13 mouse cellular contexts compared by ENCODE assay signal in genomic region chr4:48321276-48321675, GRCm38 (mm10). TPM values are rescaled to one million over a fixed set of nuclear protein-coding genes. Genes with fewer than 3 reads are reported as not detected.
DNase-seq lines count a peak whose midpoint lies in the region; ATAC-seq and TF ChIP-seq lines count a peak whose summit lies in the region.
"Had no signal": no experiment of that assay in that cellular context is flagged by ENCODE, and none has a peak within 500 bp of the region (broad histone marks: within the 10 kb centered on the region; RNA-seq: fewer than 3 reads in every experiment).

No protein-coding gene starts in this region.

- no peaks in the 10 kb centered on the region for H3K9me3 ChIP-seq in embryonic facial prominence, embryonic 13.5 days
- H3K9me3 ChIP-seq in embryonic facial prominence, embryonic 10.5 days = no peaks in the 10 kb centered on the region
- no peaks in the 10 kb centered on the region for H3K9me3 ChIP-seq in kidney, embryonic 14.5 days (ENCODE audit: control insufficient read depth, low read length)
- no peaks in the 10 kb centered on the region for H3K9me3 ChIP-seq in midbrain, postnatal 0 days (ENCODE audit: low read length)
- H3K9me3 ChIP-seq in midbrain, embryonic 16.5 days (replicated peaks; ENCODE audit: control insufficient read depth, low read length, poor library complexity, severe bottlenecking) = no peaks in the 10 kb centered on the region
- no peaks in the 10 kb centered on the region for H3K9me3 ChIP-seq in stomach, postnatal 0 days (ENCODE audit: control insufficient read depth, low read length)
- H3K9me3 ChIP-seq: liver, embryonic 12.5 days; midbrain, embryonic 12.5 days; neural tube, embryonic 12.5 days had no signal

- peaks cover 7% of the 10 kb centered on the region for H3K4me1 ChIP-seq in embryonic facial prominence, embryonic 13.5 days
- no peaks in the 10 kb centered on the region for H3K4me1 ChIP-seq in embryonic facial prominence, embryonic 10.5 days
- H3K4me1 ChIP-seq in kidney, embryonic 14.5 days (ENCODE audit: control insufficient read depth, insufficient read depth, low read length) = no peaks in the 10 kb centered on the region
- H3K4me1 ChIP-seq in midbrain, postnatal 0 days (ENCODE audit: insufficient read depth, low read length) = no peaks in the 10 kb centered on the region
- H3K4me1 ChIP-seq in midbrain, embryonic 16.5 days (ENCODE audit: control insufficient read depth, insufficient read depth, low read length) = peaks cover 5% of the 10 kb centered on the region; the same call in 1 of the 2 replicates
- no peaks in the 10 kb centered on the region for H3K4me1 ChIP-seq in stomach, postnatal 0 days (replicated peaks; ENCODE audit: control insufficient read depth, insufficient read depth)
- H3K4me1 ChIP-seq: liver, embryonic 12.5 days; neural tube, embryonic 12.5 days had no signal

- no peak for TF ChIP-seq EP300 in stomach, postnatal 0 days (optimal IDR thresholded peaks at IDR 0.05)

- no peaks in the 10 kb centered on the region for H3K36me3 ChIP-seq in embryonic facial prominence, embryonic 13.5 days
- no peaks in the 10 kb centered on the region for H3K36me3 ChIP-seq in embryonic facial prominence, embryonic 10.5 days (replicated peaks)
- H3K36me3 ChIP-seq in kidney, embryonic 14.5 days (ENCODE audit: control insufficient read depth, insufficient read depth, low read length) = no peaks in the 10 kb centered on the region
- H3K36me3 ChIP-seq in midbrain, postnatal 0 days (ENCODE audit: insufficient read depth, low read length) = no peaks in the 10 kb centered on the region
- no peaks in the 10 kb centered on the region for H3K36me3 ChIP-seq in midbrain, embryonic 16.5 days (ENCODE audit: control insufficient read depth, insufficient read depth, low read length)
- H3K36me3 ChIP-seq in stomach, postnatal 0 days (ENCODE audit: control insufficient read depth, insufficient read depth, low read length) = no peaks in the 10 kb centered on the region
- H3K36me3 ChIP-seq: liver, embryonic 12.5 days; midbrain, embryonic 12.5 days; neural tube, embryonic 12.5 days had no signal

- H3K27me3 ChIP-seq in embryonic facial prominence, embryonic 13.5 days = no peaks in the 10 kb centered on the region
- no peaks in the 10 kb centered on the region for H3K27me3 ChIP-seq in embryonic facial prominence, embryonic 10.5 days (replicated peaks; ENCODE audit: low read depth, poor library complexity, severe bottlenecking)
- no peaks in the 10 kb centered on the region for H3K27me3 ChIP-seq in kidney, embryonic 14.5 days (ENCODE audit: control insufficient read depth, insufficient read depth, low read length)
- no peaks in the 10 kb centered on the region for H3K27me3 ChIP-seq in midbrain, postnatal 0 days (ENCODE audit: insufficient read depth, low read length)
- H3K27me3 ChIP-seq in midbrain, embryonic 16.5 days (ENCODE audit: control insufficient read depth, insufficient read depth, low read depth, low read length) = no peaks in the 10 kb centered on the region
- H3K27me3 ChIP-seq in stomach, postnatal 0 days (ENCODE audit: control insufficient read depth, insufficient read depth, low read length) = no peaks in the 10 kb centered on the region
- H3K27me3 ChIP-seq: liver, embryonic 12.5 days; midbrain, embryonic 12.5 days; neural tube, embryonic 12.5 days had no signal

- DNase-seq in embryonic facial prominence, embryonic 10.5 days (ENCODE audit: low spot score) = no peak
- peak; percentile 46 for DNase-seq in kidney, postnatal 10 days
- DNase-seq in midbrain, postnatal 0 days (ENCODE audit: low spot score) = peak; percentile 14
- DNase-seq in stomach, postnatal 0 days (ENCODE audit: low spot score) = no peak
- DNase-seq: lung, postnatal 36 days; right cerebral cortex, postnatal 4 days had no signal

- no peak for TF ChIP-seq CTCF in midbrain, postnatal 0 days (IDR thresholded peaks at IDR 0.05)
- TF ChIP-seq CTCF in stomach, postnatal 0 days (IDR thresholded peaks at IDR 0.05; ENCODE audit: low read depth) = no peak

- H3K9ac ChIP-seq in embryonic facial prominence, embryonic 13.5 days = no peak overlapping the region
- no peak overlapping the region for H3K9ac ChIP-seq in kidney, embryonic 14.5 days (ENCODE audit: low read depth, low read length)
- H3K9ac ChIP-seq in midbrain, postnatal 0 days (replicated peaks; ENCODE audit: low read length, poor library complexity, severe bottlenecking) = no peak overlapping the region
- no peak overlapping the region for H3K9ac ChIP-seq in midbrain, embryonic 16.5 days (ENCODE audit: low read depth, low read length)
- H3K9ac ChIP-seq in stomach, postnatal 0 days (ENCODE audit: low read length) = no peak overlapping the region
- H3K9ac ChIP-seq: liver, embryonic 12.5 days; midbrain, embryonic 12.5 days; neural tube, embryonic 12.5 days had no signal

- no peak overlapping the region for H3K4me2 ChIP-seq in embryonic facial prominence, embryonic 13.5 days
- no peak overlapping the region for H3K4me2 ChIP-seq in kidney, embryonic 14.5 days (replicated peaks; ENCODE audit: low read depth, low read length)
- no peak overlapping the region for H3K4me2 ChIP-seq in midbrain, postnatal 0 days (ENCODE audit: low read depth, low read length, poor library complexity, severe bottlenecking)
- H3K4me2 ChIP-seq in midbrain, embryonic 16.5 days (ENCODE audit: low read length) = no peak overlapping the region
- H3K4me2 ChIP-seq in stomach, postnatal 0 days (replicated peaks; ENCODE audit: low read depth) = no peak overlapping the region
- H3K4me2 ChIP-seq: liver, embryonic 12.5 days; midbrain, embryonic 12.5 days; neural tube, embryonic 12.5 days had no signal

- peak overlapping the region; percentile 22; the same call in 1 of the 2 replicates for H3K27ac ChIP-seq in embryonic facial prominence, embryonic 13.5 days
- no peak overlapping the region for H3K27ac ChIP-seq in embryonic facial prominence, embryonic 10.5 days (replicated peaks)
- no peak overlapping the region for H3K27ac ChIP-seq in kidney, embryonic 14.5 days (ENCODE audit: low read depth, low read length)
- no peak overlapping the region for H3K27ac ChIP-seq in midbrain, postnatal 0 days (ENCODE audit: low read depth, low read length)
- no peak overlapping the region for H3K27ac ChIP-seq in midbrain, embryonic 16.5 days (ENCODE audit: low read length)
- no peak overlapping the region for H3K27ac ChIP-seq in stomach, postnatal 0 days (replicated peaks)
- H3K27ac ChIP-seq: liver, embryonic 12.5 days; midbrain, embryonic 12.5 days; neural tube, embryonic 12.5 days had no signal

- 67% methylated on average over 1 of the region's 1 CpGs for WGBS in embryonic facial prominence, embryonic 13.5 days
- WGBS in embryonic facial prominence, embryonic 10.5 days = 88% methylated on average over 1 of the region's 1 CpGs
- WGBS in kidney, embryonic 14.5 days = 83% methylated on average over 1 of the region's 1 CpGs
- 62% methylated on average over 1 of the region's 1 CpGs for WGBS in midbrain, postnatal 0 days
- WGBS in midbrain, embryonic 16.5 days = 74% methylated on average over 1 of the region's 1 CpGs
- 80% methylated on average over 1 of the region's 1 CpGs for WGBS in stomach, postnatal 0 days

- no peak for ATAC-seq in embryonic facial prominence, embryonic 13.5 days (ENCODE audit: insufficient number of reproducible peaks, insufficient read depth, low FRiP score, low TSS enrichment, low read depth)
- no peak for ATAC-seq in kidney, embryonic 14.5 days (ENCODE audit: low FRiP score, low TSS enrichment)
- ATAC-seq in midbrain, postnatal 0 days (ENCODE audit: low FRiP score) = no peak
- ATAC-seq in midbrain, embryonic 16.5 days = no peak
- no peak for ATAC-seq in stomach, postnatal 0 days (ENCODE audit: low FRiP score, low TSS enrichment)
- ATAC-seq: CD4-positive, CD25-positive, alpha-beta regulatory T cell, adult 4 months; liver, embryonic 12.5 days had no signal

- H3K4me3 ChIP-seq in embryonic facial prominence, embryonic 13.5 days = no peak overlapping the region
- no peak overlapping the region for H3K4me3 ChIP-seq in embryonic facial prominence, embryonic 10.5 days
- H3K4me3 ChIP-seq in kidney, embryonic 14.5 days (ENCODE audit: low read length) = no peak overlapping the region
- no peak overlapping the region for H3K4me3 ChIP-seq in midbrain, postnatal 0 days (ENCODE audit: low read depth, low read length)
- H3K4me3 ChIP-seq in midbrain, embryonic 16.5 days (ENCODE audit: low read depth, low read length) = no peak overlapping the region
- H3K4me3 ChIP-seq in stomach, postnatal 0 days (ENCODE audit: low read depth, low read length) = no peak overlapping the region
- H3K4me3 ChIP-seq: liver, embryonic 12.5 days; midbrain, embryonic 12.5 days; neural tube, embryonic 12.5 days had no signal

RNA-seq across cellular contexts. Expression of gene Invs, which starts 41.7 kb away (rescaled TPM):
- polyA plus RNA-seq in embryonic facial prominence, embryonic 13.5 days (2015; fragmentation: Nextera tagmentation; extraction: Ambion mirVana) = 14.2 and 15.4 TPM in 2 replicates
- polyA plus RNA-seq in embryonic facial prominence, embryonic 10.5 days (2016; fragmentation: Nextera tagmentation; extraction: Ambion mirVana) = 9.8 and 10.2 TPM in 2 replicates
- polyA plus RNA-seq in kidney, embryonic 14.5 days (2014; fragmentation: Nextera tagmentation; extraction: Ambion mirVana) = 7.8 and 11.6 TPM in 2 replicates
- 6.0 and 7.5 TPM in 2 replicates for total RNA-seq in midbrain, postnatal 0 days (2014; rRNA removed)
- 3.4 and 3.5 TPM in 2 replicates for polyA plus RNA-seq in midbrain, postnatal 0 days (2015; fragmentation: Nextera tagmentation; extraction: Ambion mirVana)
- polyA plus RNA-seq in midbrain, embryonic 16.5 days (2015; fragmentation: Nextera tagmentation; extraction: Ambion mirVana) = 6.6 and 8.1 TPM in 2 replicates
- polyA plus RNA-seq in stomach, postnatal 0 days (2015; fragmentation: Nextera tagmentation; extraction: Ambion mirVana) = 2.2 and 2.6 TPM in 2 replicates

RNA-seq across cellular contexts. Expression of gene Erp44, which starts 41.9 kb away (rescaled TPM):
- polyA plus RNA-seq in embryonic facial prominence, embryonic 13.5 days (2015; fragmentation: Nextera tagmentation; extraction: Ambion mirVana) = 80.8 and 89.3 TPM in 2 replicates
- 57.1 and 60.5 TPM in 2 replicates for polyA plus RNA-seq in embryonic facial prominence, embryonic 10.5 days (2016; fragmentation: Nextera tagmentation; extraction: Ambion mirVana)
- polyA plus RNA-seq in kidney, embryonic 14.5 days (2014; fragmentation: Nextera tagmentation; extraction: Ambion mirVana) = 67.0 and 79.4 TPM in 2 replicates
- total RNA-seq in midbrain, postnatal 0 days (2014; rRNA removed) = 21.8 and 23.4 TPM in 2 replicates
- 46.5 and 49.8 TPM in 2 replicates for polyA plus RNA-seq in midbrain, postnatal 0 days (2015; fragmentation: Nextera tagmentation; extraction: Ambion mirVana)
- polyA plus RNA-seq in midbrain, embryonic 16.5 days (2015; fragmentation: Nextera tagmentation; extraction: Ambion mirVana) = 61.2 and 65.2 TPM in 2 replicates
- polyA plus RNA-seq in stomach, postnatal 0 days (2015; fragmentation: Nextera tagmentation; extraction: Ambion mirVana) = 118 and 121 TPM in 2 replicates

Comparison
In these comparisons a context has a peak if more than half of its experiments do, and no peak if none do; other contexts are left out.
1. DNase-seq: peak in kidney, postnatal 10 days (single experiment) and midbrain, postnatal 0 days (single experiment); none in embryonic facial prominence, embryonic 10.5 days (single experiment) and stomach, postnatal 0 days (single experiment).